19 mouse cellular contexts compared by ENCODE assay signal in genomic region chr11:57527506-57527905, GRCm38 (mm10). TPM values are rescaled to one million over a fixed set of nuclear protein-coding genes. Genes with fewer than 3 reads are reported as not detected.
A peak's percentile ranks its signal among the peaks of the same experiment; 100 is the strongest.
DNase-seq lines count a peak whose midpoint lies in the region; ATAC-seq and TF ChIP-seq lines count a peak whose summit lies in the region.
"Had no signal": no experiment of that assay in that cellular context is flagged by ENCODE, and none has a peak within 500 bp of the region (broad histone marks: within the 10 kb centered on the region; RNA-seq: fewer than 3 reads in every experiment).

No protein-coding gene starts in this region.

- H3K36me3 ChIP-seq in midbrain, embryonic 15.5 days (replicated peaks), result peaks cover 15% of the 10 kb centered on the region
- H3K36me3 ChIP-seq in hindbrain, embryonic 12.5 days, result peaks cover 29% of the 10 kb centered on the region

- H3K4me3 ChIP-seq in cerebellum, adult 2 months (replicated peaks; ENCODE audit: insufficient read depth, low read depth, low read length), result no peak overlapping the region
- H3K4me3 ChIP-seq in midbrain, embryonic 15.5 days, result no peak overlapping the region
- H3K4me3 ChIP-seq in hindbrain, embryonic 12.5 days, result no peak overlapping the region
- H3K4me3 ChIP-seq: embryonic facial prominence, embryonic 13.5 days; forebrain, embryonic 12.5 days; heart, embryonic 13.5 days; hindbrain, embryonic 13.5 days had no signal

- no peak for TF ChIP-seq POLR2A in cerebellum, adult 2 months (IDR thresholded peaks at IDR 0.05; ENCODE audit: borderline replicate concordance, insufficient read depth, low read length)

- peak; percentile 83 for DNase-seq in heart, adult 11 months
- no peak for DNase-seq in heart, postnatal 4 days
- DNase-seq in cerebellum, adult 2 months, result peak; percentile 37 to 57
- peak; percentile 73 to 79 for DNase-seq in cerebellum, postnatal 10 days
- no peak for DNase-seq in spleen, postnatal 36 days (ENCODE audit: low spot score in 2 of 2)
- DNase-seq: adrenal gland, adult 8-10 months; adrenal gland, postnatal 36 days; forebrain, postnatal 0 days; gastrocnemius, postnatal 14 days; heart, postnatal 36 days; kidney, adult 11 months; kidney, adult 9 months had no signal

- 0 out of 2 replicates have a peak, but pooled peaks cover 4% of the 10 kb centered on the region for H3K4me1 ChIP-seq in cerebellum, adult 2 months (ENCODE audit: control insufficient read depth, insufficient read depth, low read length)
- peaks cover 20% of the 10 kb centered on the region for H3K4me1 ChIP-seq in midbrain, embryonic 15.5 days
- peaks cover 23% of the 10 kb centered on the region for H3K4me1 ChIP-seq in hindbrain, embryonic 12.5 days
- H3K4me1 ChIP-seq: embryonic facial prominence, embryonic 13.5 days had no signal

- ATAC-seq in midbrain, embryonic 15.5 days (replicated peaks), result no peak
- no peak for ATAC-seq in hindbrain, embryonic 12.5 days (ENCODE audit: low FRiP score)
- ATAC-seq: forebrain, postnatal 0 days; hindbrain, postnatal 0 days had no signal

- no peak overlapping the region for H3K9ac ChIP-seq in midbrain, embryonic 15.5 days
- H3K9ac ChIP-seq in hindbrain, embryonic 12.5 days, result no peak overlapping the region
- H3K9ac ChIP-seq: embryonic facial prominence, embryonic 13.5 days; forebrain, embryonic 12.5 days; forebrain, postnatal 0 days; heart, embryonic 13.5 days; hindbrain, embryonic 13.5 days had no signal

- no peak overlapping the region for H3K4me2 ChIP-seq in midbrain, embryonic 15.5 days
- H3K4me2 ChIP-seq in hindbrain, embryonic 12.5 days (replicated peaks), result no peak overlapping the region
- H3K4me2 ChIP-seq: embryonic facial prominence, embryonic 13.5 days; forebrain, embryonic 12.5 days; heart, embryonic 13.5 days; hindbrain, embryonic 13.5 days had no signal

- H3K27ac ChIP-seq in cerebellum, adult 2 months (ENCODE audit: insufficient read depth, low read length), result no peak overlapping the region
- H3K27ac ChIP-seq in midbrain, embryonic 15.5 days, result no peak overlapping the region
- no peak overlapping the region for H3K27ac ChIP-seq in hindbrain, embryonic 12.5 days
- H3K27ac ChIP-seq: embryonic facial prominence, embryonic 13.5 days; forebrain, embryonic 12.5 days; heart, embryonic 13.5 days; hindbrain, embryonic 13.5 days; hindbrain, postnatal 0 days had no signal

- no peaks in the 10 kb centered on the region for H3K27me3 ChIP-seq in cerebellum, adult 2 months (ENCODE audit: control insufficient read depth, insufficient read depth, low read length)
- H3K27me3 ChIP-seq in midbrain, embryonic 15.5 days (replicated peaks), result no peaks in the 10 kb centered on the region
- no peaks in the 10 kb centered on the region for H3K27me3 ChIP-seq in hindbrain, embryonic 12.5 days
- H3K27me3 ChIP-seq: embryonic facial prominence, embryonic 13.5 days; forebrain, embryonic 12.5 days; heart, embryonic 13.5 days; hindbrain, embryonic 13.5 days had no signal

- WGBS in cerebellum, adult 2 months, result 7% methylated on average over 4 of the region's 4 CpGs
- whole genome bisulfite sequencing in midbrain, embryonic 15.5 days, result 82% methylated on average over 4 of the region's 4 CpGs
- WGBS in hindbrain, embryonic 12.5 days, result 92% methylated on average over 4 of the region's 4 CpGs

- H3K9me3 ChIP-seq in midbrain, embryonic 15.5 days, result no peaks in the 10 kb centered on the region
- H3K9me3 ChIP-seq in hindbrain, embryonic 12.5 days (replicated peaks), result no peaks in the 10 kb centered on the region
- H3K9me3 ChIP-seq: embryonic facial prominence, embryonic 13.5 days; forebrain, embryonic 12.5 days; heart, embryonic 13.5 days; hindbrain, embryonic 13.5 days had no signal

- no peak for TF ChIP-seq CTCF in cerebellum, adult 2 months (IDR thresholded peaks at IDR 0.05; ENCODE audit: borderline replicate concordance, insufficient read depth, low read depth, low read length)

RNA-seq across cellular contexts. Expression of gene Mfap3, which starts 9.0 kb away (rescaled TPM):
- 10 to 100 TPM; 26.8 to 27.6 TPM for total RNA-seq in heart, postnatal 4 days (2021)
- polyA plus RNA-seq in cerebellum, adult 2 months (2012; rRNA removed), result 17.3 and 19.4 TPM in 2 replicates
- 57.5 and 64.8 TPM in 2 replicates for polyA plus RNA-seq in midbrain, embryonic 15.5 days (2015; fragmentation: Nextera tagmentation; extraction: Ambion mirVana)
- polyA plus RNA-seq in hindbrain, embryonic 12.5 days (2016; fragmentation: Nextera tagmentation; extraction: Ambion mirVana), result 57.6 and 59.7 TPM in 2 replicates

RNA-seq across cellular contexts. Expression of gene Fam114a2, which starts 9.1 kb away (rescaled TPM):
- 10 to 100 TPM; 43.1 to 45.6 TPM for total RNA-seq in heart, postnatal 4 days (2021)
- polyA plus RNA-seq in cerebellum, adult 2 months (2012; rRNA removed), result 40.8 and 43.9 TPM in 2 replicates
- polyA plus RNA-seq in midbrain, embryonic 15.5 days (2015; fragmentation: Nextera tagmentation; extraction: Ambion mirVana), result 93.0 and 94.3 TPM in 2 replicates
- 86.3 and 88.2 TPM in 2 replicates for polyA plus RNA-seq in hindbrain, embryonic 12.5 days (2016; fragmentation: Nextera tagmentation; extraction: Ambion mirVana)

Comparison
In these comparisons a context has a peak if more than half of its experiments do, and no peak if none do; other contexts are left out.
1. DNase-seq: peak in heart, adult 11 months (single experiment), cerebellum, adult 2 months (2 of 2) and cerebellum, postnatal 10 days (2 of 2); none in heart, postnatal 4 days (single experiment) and spleen, postnatal 36 days (0 of 2).